Mouse (Mus musculus) erythroblast, embryonic 14.5 days (primary cell): ENCODE results near the gene Olfr283.

Experiments
- GATA1 ChIP-seq: IDR thresholded peaks from 2 replicates; pipeline ENCODE4 v1.6.1; 2012; ENCODE audit warnings: low read length, inconsistent platforms, mixed read lengths
- TAL1 ChIP-seq: IDR thresholded peaks from 3 replicates; pipeline ENCODE4 v1.6.1; 2012; ENCODE audit warnings: low read length, inconsistent platforms, mixed read lengths

GRCm38 (mm10) chr15:98378209-98378608, 2.5 kb downstream of the Olfr283 start:
- TF ChIP-seq GATA1 (no peak), TAL1 (no peak)
